Mouse (Mus musculus) hindbrain, embryonic 12.5 days (tissue): ENCODE results near the gene Eps8. TPM values are rescaled to one million over a fixed set of nuclear protein-coding genes. Genes with fewer than 3 reads are reported as not detected.
A peak's percentile ranks its signal among the peaks of the same experiment; 100 is the strongest.

ENCODE experiments used
- ATAC-seq: fragments of 200-750 bp; cut with Nextera tagmentation; 2 replicates; pipeline ENCODE4 v1.8.0; 2017; ENCODE audit warnings: moderate TSS enrichment; ENCODE audit not compliant: low FRiP score
- H3K27ac ChIP-seq: fragments of 300-500 bp; sonication (generic); 2 replicates; pipeline ENCODE4 v1.5.1; 2016; ENCODE audit warnings: mild to moderate bottlenecking
- H3K27me3 ChIP-seq: fragments of 300-500 bp; sonication (generic); 2 replicates; pipeline ENCODE4 v1.6.1; 2016; ENCODE audit warnings: mild to moderate bottlenecking
- H3K36me3 ChIP-seq: fragments of 300-500 bp; sonication (generic); 2 replicates; pipeline ENCODE4 v1.6.1; 2016; ENCODE audit warnings: mild to moderate bottlenecking
- H3K4me1 ChIP-seq: fragments of 300-500 bp; sonication (generic); 2 replicates; pipeline ENCODE4 v1.6.1; 2016
- H3K4me2 ChIP-seq: fragments of 300-500 bp; sonication (generic); replicated peaks from 2 replicates; pipeline ENCODE4 v1.6.1; 2016; ENCODE audit warnings: mild to moderate bottlenecking
- H3K4me3 ChIP-seq: fragments of 300-500 bp; sonication (generic); 2 replicates; pipeline ENCODE4 v1.5.1; 2016; ENCODE audit warnings: mild to moderate bottlenecking
- H3K9ac ChIP-seq: fragments of 300-500 bp; sonication (generic); 2 replicates; pipeline ENCODE4 v1.6.1; 2016; ENCODE audit warnings: mild to moderate bottlenecking, moderate library complexity
- H3K9me3 ChIP-seq: fragments of 300-500 bp; sonication (generic); replicated peaks from 2 replicates; pipeline ENCODE4 v1.6.1; 2016; ENCODE audit warnings: mild to moderate bottlenecking
- WGBS: fragments of 180-500 bp; shearing (Covaris S2); methylation state at CpG from one replicate; pipeline ENCODE4 v1.1.7; 2016; 5-methylcytosine and 5-hydroxymethylcytosine counted together
- polyA plus RNA-seq: library from polyadenylated mRNA; unstranded; fragments of >200 nt; fragmentation: Nextera tagmentation; extraction: Ambion mirVana; gene quantifications from 2 replicates; pipeline ENCODE4 v1.2.1, GENCODE M21; 2016

The Eps8 gene
- polyA plus RNA-seq, 1 experiment from 2014 or later = 13.6 TPM

- H3K36me3 ChIP-seq = no peaks in the 10 kb centered on the region
- no peaks in the 10 kb centered on the region for H3K4me1 ChIP-seq
- H3K9ac ChIP-seq = no peak overlapping the region
- H3K9me3 ChIP-seq = no peaks in the 10 kb centered on the region
- no peak overlapping the region for H3K27ac ChIP-seq
- H3K4me3 ChIP-seq = no peak overlapping the region
- no peak overlapping the region for H3K4me2 ChIP-seq
- no peak for ATAC-seq
- H3K27me3 ChIP-seq = no peaks in the 10 kb centered on the region
- WGBS = 86% methylated on average over 5 of the region's 5 CpGs
Measured at GRCm38 (mm10) chr6:137548613-137549012, 106.1 kb downstream of the Eps8 start.

- ATAC-seq = no peak
- no peak overlapping the region for H3K4me2 ChIP-seq
- 76% methylated on average over 2 of the region's 2 CpGs for WGBS
Measured at GRCm38 (mm10) chr6:137547555-137547954, 107.1 kb downstream of the Eps8 start.

GRCm38 (mm10) chr6:137546101-137546500, 108.6 kb downstream of the Eps8 start:
- 81% methylated on average over 6 of the region's 6 CpGs for WGBS

More at GRCm38 (mm10) chr6:137547555-137547954, 107.1 kb downstream of the Eps8 start:
- H3K4me3 ChIP-seq = no peak overlapping the region
- H3K4me1 ChIP-seq = peaks cover 9% of the 10 kb centered on the region
- no peak overlapping the region for H3K9ac ChIP-seq
- H3K36me3 ChIP-seq = no peaks in the 10 kb centered on the region
- no peaks in the 10 kb centered on the region for H3K9me3 ChIP-seq
- H3K27ac ChIP-seq = no peak overlapping the region
- H3K27me3 ChIP-seq = no peaks in the 10 kb centered on the region

GRCm38 (mm10) chr6:137545341-137545740, 109.3 kb downstream of the Eps8 start:
- Histone ChIP-seq H3K9me3 (no peaks in the 10 kb centered on the region), H3K36me3 (no peaks in the 10 kb centered on the region), H3K9ac (no peak overlapping the region), H3K27me3 (no peaks in the 10 kb centered on the region), H3K4me3 (no peak overlapping the region), H3K4me2 (no peak overlapping the region), H3K27ac (no peak overlapping the region), H3K4me1 (peaks cover 23% of the 10 kb centered on the region)
- ATAC-seq = no peak
- 79% methylated on average over 3 of the region's 3 CpGs for WGBS

More at GRCm38 (mm10) chr6:137546101-137546500, 108.6 kb downstream of the Eps8 start:
- Histone ChIP-seq H3K27me3 (no peaks in the 10 kb centered on the region), H3K36me3 (no peaks in the 10 kb centered on the region), H3K4me1 (peaks cover 23% of the 10 kb centered on the region), H3K9me3 (no peaks in the 10 kb centered on the region), H3K4me2 (no peak overlapping the region), H3K4me3 (no peak overlapping the region), H3K9ac (no peak overlapping the region), H3K27ac (no peak overlapping the region)
- ATAC-seq = no peak

DNA sequence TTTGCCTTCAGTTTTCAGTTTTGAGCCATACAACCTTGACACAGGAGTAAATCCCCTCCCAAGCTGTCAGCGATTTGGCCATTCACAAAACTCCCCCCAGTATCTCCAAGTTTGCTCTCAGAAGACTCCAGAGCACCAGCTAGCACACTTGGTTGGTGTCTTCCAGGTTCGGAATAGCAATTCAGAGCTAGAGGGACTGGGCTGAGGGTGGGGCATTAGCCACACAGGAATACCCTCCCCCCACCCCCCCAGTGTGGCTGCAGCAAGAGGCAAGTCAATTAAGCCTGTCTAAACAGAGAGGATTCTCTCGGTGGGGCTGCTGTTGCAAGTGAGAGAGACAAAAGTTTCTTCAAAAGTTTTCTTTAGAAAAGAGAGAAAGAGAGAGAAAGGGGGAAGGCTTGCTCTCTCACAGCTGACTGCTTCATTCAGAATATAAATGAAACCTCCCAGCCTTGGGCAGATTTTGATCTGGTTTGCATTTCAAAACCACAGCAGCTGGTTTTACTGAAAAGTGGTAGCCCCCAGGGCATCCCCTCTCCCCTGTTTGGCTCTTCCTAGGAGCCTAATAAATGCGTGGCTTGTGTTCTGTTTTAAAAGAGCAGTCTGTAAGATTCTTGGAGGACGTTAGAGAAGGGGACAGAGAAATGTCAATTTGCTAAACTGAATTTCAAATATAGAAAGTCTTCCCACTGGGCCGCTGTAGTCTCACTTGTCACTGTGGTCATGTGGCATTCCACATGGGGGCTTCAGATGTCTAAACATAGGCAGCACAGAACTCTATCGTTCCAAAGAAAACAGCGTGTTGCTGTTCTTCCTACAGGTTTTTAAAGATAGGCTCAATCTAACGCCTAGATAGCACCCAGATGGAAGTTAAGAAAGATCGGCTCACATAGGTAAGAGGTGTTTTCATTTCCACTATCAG, 112.2 kb downstream of the Eps8 start:
- H3K27me3 ChIP-seq = no peaks in the 10 kb centered on the region
- 5% methylated on average over 10 of the region's 10 CpGs for WGBS
- H3K9me3 ChIP-seq = no peaks in the 10 kb centered on the region
- H3K9ac ChIP-seq = no peak overlapping the region
- peak overlapping the region; percentile 76 for H3K27ac ChIP-seq
- no peak overlapping the region for H3K4me3 ChIP-seq
- peak overlapping the region; percentile 24 for H3K4me2 ChIP-seq
- ATAC-seq = peak; percentile 89
- no peaks in the 10 kb centered on the region for H3K36me3 ChIP-seq
- H3K4me1 ChIP-seq = peaks cover 23% of the 10 kb centered on the region

DNA sequence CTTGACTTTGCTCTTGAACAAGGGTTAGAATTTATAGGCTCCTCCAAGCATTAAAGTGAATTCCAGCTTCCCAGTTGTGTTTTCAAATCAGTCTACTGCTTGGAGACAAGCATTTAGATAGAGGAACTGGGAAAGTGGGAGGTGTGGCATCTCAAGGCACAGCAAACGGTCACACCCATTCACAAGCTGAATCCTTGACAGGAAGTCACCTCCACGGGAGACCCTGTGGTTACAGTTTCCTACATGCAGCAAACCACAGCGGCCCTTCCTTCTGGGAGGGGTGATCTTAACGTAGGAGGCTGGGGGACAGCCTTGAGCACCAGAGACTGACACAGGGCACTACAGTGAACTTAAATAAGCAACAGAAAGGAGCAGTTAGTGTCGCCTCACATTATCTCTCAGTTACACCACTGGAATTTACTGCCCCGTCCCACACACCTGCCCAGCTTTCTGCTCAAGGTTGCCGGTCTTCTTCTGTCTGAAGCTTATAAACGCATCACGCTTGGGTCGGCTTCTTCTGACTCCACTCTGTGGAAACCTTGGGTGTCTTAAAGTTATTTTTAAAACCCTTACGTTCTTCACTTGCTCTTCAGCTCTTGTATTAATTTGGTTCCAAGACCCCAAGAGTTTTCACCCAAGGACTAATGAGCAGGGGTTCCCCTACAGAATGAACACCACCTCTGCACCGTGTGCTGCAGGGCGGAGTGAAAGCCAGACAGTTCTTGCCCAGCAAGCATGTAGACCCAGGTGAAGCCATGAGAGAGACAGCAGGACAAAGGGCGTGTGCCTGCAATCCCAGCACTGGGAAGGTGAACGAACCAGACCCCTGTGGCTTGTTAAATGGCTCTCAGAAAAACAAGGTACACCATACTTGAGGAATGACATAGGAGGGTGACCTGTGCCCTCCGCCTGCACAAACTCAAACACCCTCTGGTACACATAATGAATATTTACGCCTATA, 113.2 kb downstream of the Eps8 start:
- H3K27me3 ChIP-seq = no peaks in the 10 kb centered on the region
- no peaks in the 10 kb centered on the region for H3K36me3 ChIP-seq
- H3K4me2 ChIP-seq = no peak overlapping the region
- H3K9me3 ChIP-seq = no peaks in the 10 kb centered on the region
- ATAC-seq = peak; percentile 34; the same call in 1 of the 2 replicates
- no peak overlapping the region for H3K9ac ChIP-seq
- 51% methylated on average over 17 of the region's 17 CpGs for WGBS
- H3K27ac ChIP-seq = peak overlapping the region; percentile 76
- H3K4me1 ChIP-seq = peaks cover 23% of the 10 kb centered on the region
- H3K4me3 ChIP-seq = no peak overlapping the region

DNA sequence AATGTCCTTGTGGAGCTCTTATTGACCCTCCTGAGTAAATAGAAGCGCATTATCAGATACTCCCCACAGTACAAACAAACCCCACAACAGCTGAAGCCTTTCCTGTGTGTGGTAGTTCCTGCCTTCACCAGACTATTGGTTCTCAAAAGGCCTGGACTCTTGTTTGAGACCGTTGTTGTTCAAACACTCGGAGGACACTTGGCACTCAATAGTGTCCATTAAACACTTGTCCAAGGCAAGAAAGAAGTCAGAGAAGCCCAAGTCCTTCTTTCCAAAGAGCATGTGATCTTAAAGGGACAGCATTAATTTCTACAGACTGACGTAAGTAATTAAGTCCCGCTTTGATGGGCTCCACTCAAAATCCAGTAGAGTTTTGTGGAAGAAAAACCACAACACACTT, 113.9 kb downstream of the Eps8 start:
- Histone ChIP-seq H3K27me3 (no peaks in the 10 kb centered on the region), H3K9me3 (no peaks in the 10 kb centered on the region), H3K4me1 (peaks cover 23% of the 10 kb centered on the region), H3K27ac (no peak overlapping the region), H3K4me2 (no peak overlapping the region), H3K4me3 (no peak overlapping the region), H3K9ac (no peak overlapping the region), H3K36me3 (no peaks in the 10 kb centered on the region)
- WGBS = 82% methylated on average over 5 of the region's 5 CpGs
- no peak for ATAC-seq

- ATAC-seq = no peak
- no peaks in the 10 kb centered on the region for H3K36me3 ChIP-seq
- H3K9me3 ChIP-seq = no peaks in the 10 kb centered on the region
- H3K27me3 ChIP-seq = no peaks in the 10 kb centered on the region
- H3K4me2 ChIP-seq = no peak overlapping the region
- H3K27ac ChIP-seq = no peak overlapping the region
- WGBS = 85% methylated on average over 6 of the region's 6 CpGs
- no peak overlapping the region for H3K4me3 ChIP-seq
- H3K4me1 ChIP-seq = peaks cover 23% of the 10 kb centered on the region
- no peak overlapping the region for H3K9ac ChIP-seq
Measured at GRCm38 (mm10) chr6:137540346-137540745, 114.3 kb downstream of the Eps8 start.

DNA sequence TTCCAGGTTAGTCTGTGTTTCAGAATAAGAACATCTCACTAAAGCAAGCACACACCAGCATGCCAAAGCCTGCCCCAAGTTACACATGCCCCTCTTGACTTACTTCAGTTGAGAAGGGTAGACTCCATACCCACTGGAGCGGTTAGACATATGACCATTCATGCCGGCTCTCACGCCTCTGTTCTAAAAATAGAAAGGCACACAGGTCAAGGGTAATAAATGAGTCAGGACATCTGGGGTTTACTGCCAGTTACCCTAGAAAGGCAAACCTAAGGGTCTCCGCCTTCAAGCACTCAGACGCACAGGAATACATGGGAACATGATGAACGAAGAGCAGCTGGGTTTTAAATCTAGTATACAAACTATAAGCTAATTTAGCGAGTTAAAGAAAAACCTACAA, 115.5 kb downstream of the Eps8 start:
- WGBS = 82% methylated on average over 7 of the region's 7 CpGs
- H3K9ac ChIP-seq = no peak overlapping the region
- H3K27me3 ChIP-seq = no peaks in the 10 kb centered on the region
- no peaks in the 10 kb centered on the region for H3K9me3 ChIP-seq
- H3K36me3 ChIP-seq = no peaks in the 10 kb centered on the region
- no peak overlapping the region for H3K4me3 ChIP-seq
- no peak overlapping the region for H3K4me2 ChIP-seq
- no peak overlapping the region for H3K27ac ChIP-seq
- H3K4me1 ChIP-seq = peaks cover 23% of the 10 kb centered on the region
- no peak for ATAC-seq

DNA sequence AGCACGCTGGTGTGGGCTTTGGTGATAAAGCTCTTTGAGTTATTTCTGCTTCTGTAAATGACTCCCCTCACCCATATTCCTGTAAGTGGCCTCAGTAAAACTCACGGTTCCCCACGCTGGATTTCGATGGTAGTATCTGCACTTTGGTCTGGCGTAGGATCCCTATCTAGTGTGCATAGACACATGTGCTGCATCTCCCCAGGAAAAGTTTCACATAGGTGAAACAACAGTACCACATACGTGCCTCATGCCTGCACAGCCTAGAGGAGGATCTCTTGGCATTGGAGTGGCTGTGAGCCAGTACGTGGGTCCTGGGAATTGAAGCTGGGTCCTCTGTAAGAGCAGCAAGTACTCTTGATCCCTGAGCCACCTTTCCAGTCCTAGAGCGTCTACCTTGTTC, 121.9 kb downstream of the Eps8 start:
- Histone ChIP-seq H3K27ac (no peak overlapping the region), H3K9ac (no peak overlapping the region), H3K27me3 (no peaks in the 10 kb centered on the region), H3K36me3 (no peaks in the 10 kb centered on the region), H3K4me3 (no peak overlapping the region), H3K4me1 (no peaks in the 10 kb centered on the region), H3K4me2 (no peak overlapping the region), H3K9me3 (no peaks in the 10 kb centered on the region)
- WGBS = 93% methylated on average over 8 of the region's 8 CpGs
- no peak for ATAC-seq

DNA sequence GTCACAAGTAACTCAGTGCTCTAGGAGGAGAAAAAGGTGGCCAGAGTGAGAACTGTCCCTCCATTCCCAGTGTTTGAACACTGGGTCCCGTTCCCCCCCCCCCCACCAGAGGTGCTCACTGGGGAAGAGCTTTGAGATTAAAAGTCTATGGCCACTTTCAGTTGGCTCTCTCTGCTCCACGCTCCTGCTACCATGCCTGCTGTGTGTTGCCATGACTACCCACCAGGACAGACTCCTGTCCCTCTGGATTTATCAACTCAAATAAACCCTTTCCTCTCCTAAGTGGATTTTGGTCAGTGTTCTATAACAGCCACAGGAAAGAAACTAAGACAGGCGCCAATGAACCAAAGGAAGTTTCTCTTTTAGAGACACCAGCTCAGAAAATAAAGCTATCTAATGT, 128.9 kb downstream of the Eps8 start:
- 18% methylated on average over 3 of the region's 3 CpGs for WGBS
- no peaks in the 10 kb centered on the region for H3K9me3 ChIP-seq
- peak; percentile 61; the same call in 1 of the 2 replicates for ATAC-seq
- no peaks in the 10 kb centered on the region for H3K27me3 ChIP-seq
- H3K4me3 ChIP-seq = no peak overlapping the region
- H3K36me3 ChIP-seq = no peaks in the 10 kb centered on the region
- no peak overlapping the region for H3K27ac ChIP-seq
- peaks cover 4% of the 10 kb centered on the region for H3K4me1 ChIP-seq
- no peak overlapping the region for H3K4me2 ChIP-seq
- H3K9ac ChIP-seq = no peak overlapping the region

GRCm38 (mm10) chr6:137520343-137520704, 134.4 kb downstream of the Eps8 start:
- ATAC-seq = no peak
- Histone ChIP-seq H3K4me1 (peaks cover 5% of the 10 kb centered on the region), H3K9me3 (no peaks in the 10 kb centered on the region), H3K4me2 (no peak overlapping the region), H3K27me3 (no peaks in the 10 kb centered on the region), H3K36me3 (no peaks in the 10 kb centered on the region), H3K9ac (no peak overlapping the region), H3K27ac (no peak overlapping the region), H3K4me3 (no peak overlapping the region)
- WGBS = 84% methylated on average over 8 of the region's 8 CpGs
